Mouse (Mus musculus) lung, embryonic 16.5 days (tissue): ENCODE results near the gene Matn1. TPM values are rescaled to one million over a fixed set of nuclear protein-coding genes. Genes with fewer than 3 reads are reported as not detected.

ENCODE experiments used
- ATAC-seq: fragments of 200-750 bp; cut with Nextera tagmentation; 2 replicates; pipeline ENCODE4 v1.8.0; 2017; ENCODE audit warnings: low read depth, mild to moderate bottlenecking, moderate library complexity
- H3K27ac ChIP-seq: fragments of 300-500 bp; sonication (generic); 2 replicates; pipeline ENCODE4 v1.5.1; 2014; ENCODE audit warnings: mild to moderate bottlenecking, control low read depth, low read length
- H3K27me3 ChIP-seq: fragments of 300-500 bp; sonication (generic); 2 replicates; pipeline ENCODE4 v1.6.1; 2014; ENCODE audit warnings: low read depth, low read length, mixed read lengths; ENCODE audit not compliant: control insufficient read depth, insufficient read depth
- H3K36me3 ChIP-seq: fragments of 300-500 bp; sonication (generic); 2 replicates; pipeline ENCODE4 v1.6.1; 2014; ENCODE audit warnings: low read length; ENCODE audit not compliant: control insufficient read depth, insufficient read depth
- H3K4me1 ChIP-seq: fragments of 300-500 bp; sonication (generic); replicated peaks from 2 replicates; pipeline ENCODE4 v1.6.1; 2014; ENCODE audit warnings: low read length, mixed read lengths; ENCODE audit not compliant: control insufficient read depth, insufficient read depth
- H3K4me2 ChIP-seq: fragments of 300-500 bp; sonication (generic); 2 replicates; pipeline ENCODE4 v1.6.1; 2014; ENCODE audit warnings: low read depth, low read length, control low read depth
- H3K4me3 ChIP-seq: fragments of 300-500 bp; sonication (generic); 2 replicates; pipeline ENCODE4 v1.5.1; 2014; ENCODE audit warnings: mild to moderate bottlenecking, low read length, control low read depth
- H3K9ac ChIP-seq: fragments of 300-500 bp; sonication (generic); 2 replicates; pipeline ENCODE4 v1.6.1; 2014; ENCODE audit warnings: low read length, control low read depth
- H3K9me3 ChIP-seq: fragments of 300-500 bp; sonication (generic); 2 replicates; pipeline ENCODE4 v1.6.1; 2016; ENCODE audit warnings: low read length; ENCODE audit not compliant: control insufficient read depth
- WGBS: fragments of 180-500 bp; shearing (Covaris S2); extraction: QIAGEN DNeasy Blood & Tissue Kit; methylation state at CpG from one replicate; pipeline ENCODE4 v1.1.7; 2014; 5-methylcytosine and 5-hydroxymethylcytosine counted together
- polyA plus RNA-seq: library from polyadenylated mRNA; unstranded; fragments of >200 nt; fragmentation: Nextera tagmentation; extraction: Ambion mirVana; gene quantifications from 2 replicates; pipeline ENCODE4 v1.2.1, GENCODE M21; 2015

The Matn1 gene
- polyA plus RNA-seq, 1 experiment from 2014 or later: 0.92 TPM

GRCm38 (mm10) chr4:130906296-130906695 is 37.9 kb upstream of the Matn1 start:
- Histone ChIP-seq H3K27ac (no peak overlapping the region), H3K4me1 (no peaks in the 10 kb centered on the region), H3K9ac (no peak overlapping the region), H3K4me2 (no peak overlapping the region), H3K36me3 (no peaks in the 10 kb centered on the region), H3K27me3 (no peaks in the 10 kb centered on the region), H3K4me3 (no peak overlapping the region), H3K9me3 (no peaks in the 10 kb centered on the region)
- no peak for ATAC-seq
- 33% methylated on average over 8 of the region's 8 CpGs for WGBS

- H3K4me3 ChIP-seq: no peak overlapping the region
- H3K27ac ChIP-seq: no peak overlapping the region
- no peaks in the 10 kb centered on the region for H3K4me1 ChIP-seq
- no peak overlapping the region for H3K9ac ChIP-seq
- H3K4me2 ChIP-seq: no peak overlapping the region
- H3K9me3 ChIP-seq: no peaks in the 10 kb centered on the region
- no peaks in the 10 kb centered on the region for H3K36me3 ChIP-seq
- 80% methylated on average over 19 of the region's 19 CpGs for WGBS
- ATAC-seq: no peak
- no peaks in the 10 kb centered on the region for H3K27me3 ChIP-seq
Observed at GRCm38 (mm10) chr4:130907200-130908069, 36.8 kb upstream of the Matn1 start.

GRCm38 (mm10) chr4:130908133-130908532 is 36.1 kb upstream of the Matn1 start:
- ATAC-seq: no peak
- no peak overlapping the region for H3K27ac ChIP-seq

GRCm38 (mm10) chr4:130909167-130909874 is 34.9 kb upstream of the Matn1 start:
- Histone ChIP-seq H3K36me3 (no peaks in the 10 kb centered on the region), H3K9me3 (no peaks in the 10 kb centered on the region), H3K4me1 (no peaks in the 10 kb centered on the region), H3K4me2 (no peak overlapping the region), H3K27ac (no peak overlapping the region), H3K4me3 (no peak overlapping the region), H3K9ac (no peak overlapping the region), H3K27me3 (no peaks in the 10 kb centered on the region)
- WGBS: 63% methylated on average over 17 of the region's 17 CpGs
- ATAC-seq: no peak

More at GRCm38 (mm10) chr4:130908133-130908532, 36.1 kb upstream of the Matn1 start:
- Histone ChIP-seq H3K27me3 (no peaks in the 10 kb centered on the region), H3K9ac (no peak overlapping the region), H3K4me3 (no peak overlapping the region), H3K9me3 (no peaks in the 10 kb centered on the region), H3K36me3 (no peaks in the 10 kb centered on the region), H3K4me2 (no peak overlapping the region), H3K4me1 (no peaks in the 10 kb centered on the region)
- 85% methylated on average over 10 of the region's 10 CpGs for WGBS

GRCm38 (mm10) chr4:130910666-130911065 is 33.5 kb upstream of the Matn1 start:
- H3K4me1 ChIP-seq: no peaks in the 10 kb centered on the region
- 18% methylated on average over 7 of the region's 7 CpGs for WGBS
- no peak overlapping the region for H3K9ac ChIP-seq
- no peak overlapping the region for H3K4me3 ChIP-seq
- no peaks in the 10 kb centered on the region for H3K27me3 ChIP-seq
- no peaks in the 10 kb centered on the region for H3K9me3 ChIP-seq
- H3K36me3 ChIP-seq: no peaks in the 10 kb centered on the region
- no peak overlapping the region for H3K27ac ChIP-seq
- no peak overlapping the region for H3K4me2 ChIP-seq
- ATAC-seq: no peak

- H3K27me3 ChIP-seq: no peaks in the 10 kb centered on the region
- WGBS: 79% methylated on average over 3 of the region's 3 CpGs
- H3K4me2 ChIP-seq: no peak overlapping the region
- H3K27ac ChIP-seq: no peak overlapping the region
- H3K36me3 ChIP-seq: no peaks in the 10 kb centered on the region
- no peak overlapping the region for H3K4me3 ChIP-seq
- no peaks in the 10 kb centered on the region for H3K9me3 ChIP-seq
- no peak overlapping the region for H3K9ac ChIP-seq
- H3K4me1 ChIP-seq: no peaks in the 10 kb centered on the region
- no peak for ATAC-seq
Observed at GRCm38 (mm10) chr4:130912626-130913025, 31.6 kb upstream of the Matn1 start.

GRCm38 (mm10) chr4:130913077-130913476 is 31.1 kb upstream of the Matn1 start, which contains the start of gene Laptm5:
Gene Laptm5 (plus strand): TSS chr4:130913125.
- Histone ChIP-seq H3K9me3 (no peaks in the 10 kb centered on the region), H3K9ac (no peak within 1 kb of the TSS), H3K4me3 (no peak within 1 kb of the TSS), H3K4me2 (no peak within 1 kb of the TSS), H3K27ac (no peak within 1 kb of the TSS), H3K36me3 (no peaks in the 10 kb centered on the region), H3K4me1 (no peaks in the 10 kb centered on the region), H3K27me3 (no peaks in the 10 kb centered on the region)
- 57% methylated on average over 11 of the region's 11 CpGs for WGBS
- ATAC-seq: no peak

GRCm38 (mm10) chr4:130913511-130913910 is 30.7 kb upstream of the Matn1 start:
- Histone ChIP-seq H3K9me3 (no peaks in the 10 kb centered on the region), H3K4me3 (no peak overlapping the region), H3K27ac (no peak overlapping the region), H3K4me1 (no peaks in the 10 kb centered on the region), H3K9ac (no peak overlapping the region), H3K4me2 (no peak overlapping the region), H3K27me3 (no peaks in the 10 kb centered on the region), H3K36me3 (no peaks in the 10 kb centered on the region)
- no peak for ATAC-seq
- WGBS: 66% methylated on average over 3 of the region's 3 CpGs

- no peak for ATAC-seq
- H3K27me3 ChIP-seq: no peaks in the 10 kb centered on the region
- no peaks in the 10 kb centered on the region for H3K4me1 ChIP-seq
- no peak overlapping the region for H3K27ac ChIP-seq
- H3K4me3 ChIP-seq: no peak overlapping the region
- H3K9me3 ChIP-seq: no peaks in the 10 kb centered on the region
- H3K9ac ChIP-seq: no peak overlapping the region
- H3K36me3 ChIP-seq: no peaks in the 10 kb centered on the region
- WGBS: 64% methylated on average over 4 of the region's 4 CpGs
- H3K4me2 ChIP-seq: no peak overlapping the region
Observed at GRCm38 (mm10) chr4:130914011-130914410, 30.2 kb upstream of the Matn1 start.
